Mouse (Mus musculus) lung, postnatal 0 days (tissue): ENCODE results near the gene Wwtr1.

ENCODE experiments used
- CTCF ChIP-seq: IDR thresholded peaks from 2 replicates; pipeline ENCODE4 v1.5.1; 2016; ENCODE audit warnings: antibody characterized with exemption, mild to moderate bottlenecking
- EP300 ChIP-seq: IDR thresholded peaks from 2 replicates; pipeline ENCODE4 v1.6.1; 2016; ENCODE audit warnings: antibody characterized with exemption, mild to moderate bottlenecking, control low read depth

GRCm38 (mm10) chr3:57575660-57576055 lies at the start of gene Wwtr1:
- TF ChIP-seq CTCF (no peak), EP300 (peak; percentile 47)
